Mouse (Mus musculus): ENCODE results near the gene Ppa1.
A peak's percentile ranks its signal among the peaks of the same experiment; 100 is the strongest.

Ppa1 gene

DNA sequence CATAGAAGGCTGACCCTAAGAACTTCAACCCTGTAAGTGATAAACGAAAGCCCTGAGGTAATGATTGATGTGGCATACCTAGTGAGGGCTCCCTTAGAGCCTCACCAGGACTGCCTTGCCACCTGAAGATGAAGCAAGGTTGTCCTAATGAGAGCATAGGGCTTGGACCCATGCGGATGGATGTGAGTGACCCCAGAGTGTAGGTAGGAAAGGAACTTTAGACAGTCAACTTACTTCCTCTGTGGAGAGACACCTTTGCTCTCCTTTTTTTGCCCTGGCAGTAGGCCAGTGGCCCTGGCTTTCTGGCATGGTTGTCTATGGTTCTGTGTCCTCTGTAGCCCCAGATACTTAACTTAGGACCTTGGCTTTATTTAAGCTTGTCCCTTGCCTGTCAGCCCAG lies 48.7 kb downstream of the Ppa1 start:
- no peak for DNase-seq

- DNase-seq: no peak
Measured at GRCm38 (mm10) chr10:61704663-61705062, 56.3 kb downstream of the Ppa1 start.

- no peak for DNase-seq
Measured at GRCm38 (mm10) chr10:61706412-61707375, 58.3 kb downstream of the Ppa1 start.

- DNase-seq: no peak
Measured at GRCm38 (mm10) chr10:61713601-61714000, 65.2 kb downstream of the Ppa1 start.

DNA sequence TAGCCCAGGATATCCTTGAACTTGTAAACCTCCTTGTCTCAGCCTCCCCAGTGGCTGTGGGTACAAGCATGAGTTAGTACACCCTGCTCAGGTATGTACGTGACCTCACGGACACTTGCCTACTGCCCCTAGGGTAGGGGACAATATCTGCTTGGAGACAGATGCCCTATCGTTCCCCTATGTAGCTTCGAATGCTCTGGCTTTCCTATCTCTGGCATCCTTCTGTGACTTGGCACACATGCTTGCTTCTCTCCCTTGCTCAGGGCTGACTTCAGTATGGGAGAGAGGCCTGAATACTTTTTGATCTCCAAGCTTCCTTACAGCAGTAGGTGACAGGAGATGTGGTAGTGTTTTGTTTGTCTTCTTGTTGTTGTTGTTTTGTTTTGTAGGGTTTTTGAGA lies 65.8 kb downstream of the Ppa1 start:
- no peak for DNase-seq

DNA sequence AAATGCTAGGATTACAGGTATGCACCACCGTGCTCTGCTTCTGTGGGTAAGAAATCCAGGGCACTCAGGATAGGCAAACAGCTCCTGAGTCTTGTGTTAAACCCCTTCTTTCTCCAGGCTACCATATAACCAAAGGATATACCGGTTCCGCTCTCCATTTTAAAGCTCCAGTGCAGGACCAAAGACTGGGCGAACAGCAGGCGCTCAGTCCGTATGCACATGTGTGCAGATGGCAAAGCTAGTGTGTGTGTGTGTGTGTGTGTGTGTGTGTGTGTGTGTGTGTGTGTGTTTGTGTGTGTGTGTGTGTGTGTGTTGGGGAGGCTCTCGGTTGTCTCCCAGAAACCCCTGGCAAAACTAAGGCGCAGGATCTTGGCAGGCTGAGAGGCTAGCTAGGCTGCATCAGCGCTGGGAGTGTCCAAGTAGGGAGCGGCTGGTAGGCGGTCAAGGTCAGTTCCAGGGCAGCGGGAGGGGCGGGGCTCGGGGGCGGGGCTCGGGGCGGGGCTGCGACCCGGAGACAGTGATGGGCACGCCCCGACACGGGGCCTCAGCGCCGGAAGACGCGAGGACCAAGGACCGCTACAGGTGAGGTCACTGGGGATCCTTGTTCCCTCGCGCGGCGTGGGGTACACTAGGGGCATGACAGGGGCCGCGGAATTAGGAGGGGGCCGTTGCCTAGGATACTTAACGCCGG lies 66.6 kb downstream of the Ppa1 start, which contains the start of gene Aifm2:
Aifm2 (plus strand) TSS at position 493 of the 691 bp plus-strand sequence.
- peak; percentile 17 to 38 for DNase-seq

DNA sequence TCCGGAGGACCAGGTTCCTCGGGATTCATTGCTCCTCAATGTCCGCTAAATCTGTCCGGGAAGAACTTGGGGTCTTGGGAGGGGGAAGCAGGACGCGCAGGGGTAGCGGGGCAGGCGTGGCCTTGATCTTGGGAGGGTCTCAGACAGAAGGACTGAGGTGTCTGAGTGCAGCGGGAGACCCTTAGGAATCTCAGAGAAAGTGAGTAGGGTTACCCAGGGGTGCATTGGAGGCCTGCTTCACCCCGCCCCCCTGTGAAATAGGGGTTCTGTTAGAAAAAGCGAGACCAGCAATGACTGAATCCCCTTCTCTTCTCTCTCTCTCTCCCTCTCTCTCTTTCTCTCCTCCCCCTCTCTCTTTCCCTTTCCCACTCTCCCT lies 67.1 kb downstream of the Ppa1 start:
- no peak for DNase-seq

DNA sequence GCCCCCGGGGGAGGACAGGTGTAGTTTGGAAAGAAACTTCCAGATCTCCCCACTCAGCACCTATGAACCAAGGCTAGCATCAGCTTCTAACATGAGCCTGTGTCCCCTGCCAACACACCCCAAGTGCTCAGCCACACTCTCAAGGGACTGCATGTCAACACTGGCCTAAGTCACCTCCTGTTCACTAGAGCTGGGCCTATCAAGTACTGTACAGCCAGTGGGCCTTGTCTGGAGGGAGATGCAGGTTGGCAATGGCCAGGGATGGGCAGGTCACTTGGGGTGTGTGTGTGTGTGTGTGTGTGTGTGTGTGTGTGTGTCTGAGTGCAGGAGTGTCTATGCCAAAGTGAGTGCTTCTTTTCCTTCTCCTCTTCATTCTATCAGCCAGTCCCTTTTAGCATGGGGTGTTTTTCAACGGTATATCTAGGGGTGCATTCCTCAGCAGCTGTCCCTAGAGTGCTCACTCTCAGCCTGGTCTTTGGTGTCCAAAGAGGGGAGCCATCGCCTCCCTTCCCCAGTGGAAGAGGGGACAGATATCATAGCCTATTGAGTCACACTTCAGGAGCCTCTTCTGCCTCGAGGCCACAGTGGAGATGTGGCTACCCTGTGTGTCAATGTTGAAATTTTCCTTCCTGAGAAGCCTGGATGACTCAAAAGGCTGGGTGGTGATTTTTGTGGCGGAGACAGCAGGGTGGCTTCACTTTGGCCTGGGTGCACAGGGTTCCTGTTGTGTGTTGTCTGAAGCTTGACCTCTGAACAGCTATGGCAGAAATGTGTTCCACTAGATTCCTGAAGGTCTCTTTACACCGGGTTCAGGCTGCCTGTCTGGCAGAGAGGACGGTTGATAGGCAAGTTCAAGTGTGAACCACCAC lies 67.9 kb downstream of the Ppa1 start:
- DNase-seq: no peak

GRCm38 (mm10) chr10:61717406-61718296 lies 69.3 kb downstream of the Ppa1 start:
- no peak for DNase-seq

DNA sequence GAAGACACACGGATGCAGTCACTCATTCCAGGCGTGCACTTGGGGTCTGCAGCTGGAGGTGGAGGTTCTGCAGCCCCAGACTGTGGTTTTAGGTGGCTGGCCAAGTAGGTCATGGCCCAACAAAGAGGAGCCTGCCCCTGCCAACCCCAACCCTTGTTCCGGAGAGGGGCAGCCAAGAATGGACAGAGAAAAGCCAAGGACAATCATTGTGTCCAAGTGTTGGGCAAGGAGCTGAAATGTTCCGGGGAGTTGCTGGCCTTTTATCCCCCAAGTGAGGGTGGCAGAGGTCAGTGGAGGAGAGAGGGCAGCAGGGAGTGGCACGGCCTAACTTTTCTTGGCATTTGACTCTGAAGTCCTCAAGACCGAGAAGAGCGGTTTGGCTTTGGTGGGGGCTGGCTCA lies 72.0 kb downstream of the Ppa1 start:
- no peak for DNase-seq

DNA sequence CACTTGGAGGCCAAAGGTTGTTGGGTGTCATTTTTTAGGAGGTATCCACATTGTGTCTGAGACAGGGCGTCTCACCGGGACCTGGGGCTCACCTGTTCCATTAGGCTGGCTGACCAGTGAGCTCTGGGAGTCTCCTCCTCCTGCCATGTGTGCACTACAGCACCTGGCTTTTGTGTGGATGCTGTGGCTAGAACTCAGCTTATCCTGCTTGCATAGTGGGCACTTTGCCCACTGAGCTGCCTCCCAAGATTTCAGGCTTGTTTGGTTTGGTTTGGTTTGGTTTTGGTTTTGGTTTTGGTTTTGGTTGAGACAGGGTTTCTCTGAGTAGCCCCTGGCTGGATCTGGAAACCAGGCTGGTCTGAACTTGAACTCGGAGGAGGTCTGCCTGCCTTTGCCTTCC lies 73.9 kb downstream of the Ppa1 start:
- DNase-seq: no peak

DNA sequence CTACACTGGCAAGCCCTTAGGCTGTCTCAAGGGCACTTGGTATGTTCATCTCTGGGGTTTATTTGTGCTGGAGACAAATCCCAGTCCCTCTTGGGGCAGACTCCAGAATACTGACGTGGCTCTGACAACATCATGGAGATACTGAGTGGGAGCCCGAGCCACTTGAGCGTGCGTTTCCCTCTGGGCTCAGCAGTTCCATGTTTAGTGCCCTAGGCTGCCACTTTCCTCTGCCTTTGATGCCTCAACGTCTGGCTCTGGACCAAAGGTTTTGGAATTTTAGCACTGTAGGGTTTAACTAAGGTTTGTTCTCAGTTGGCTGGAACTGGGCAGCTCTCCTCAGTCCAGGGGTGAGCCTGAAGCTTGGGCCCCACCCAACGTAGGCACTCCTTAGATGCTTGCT lies 74.9 kb downstream of the Ppa1 start:
- DNase-seq: no peak
